Mouse (Mus musculus) limb, embryonic 14.5 days (tissue): ENCODE measurements around the gene Tvp23a. TPM values are rescaled to one million over a fixed set of nuclear protein-coding genes. Genes with fewer than 3 reads are reported as not detected.

Source experiments
- ATAC-seq: fragments of 200-750 bp; cut with Nextera tagmentation; 2 replicates; pipeline ENCODE4 v1.8.0; 2017; ENCODE audit warnings: low read depth, moderate number of reproducible peaks, moderate TSS enrichment; ENCODE audit not compliant: low FRiP score
- DNase-seq: peaks from one replicate; pipeline ENCODE4 v3.0.0-alpha.2; 2015; ENCODE audit warnings: low spot score
- H3K27ac ChIP-seq: fragments of 300-500 bp; sonication (generic); replicated peaks from 2 replicates; pipeline ENCODE4 v1.5.1; 2014; ENCODE audit warnings: low read depth, mild to moderate bottlenecking, low read length, moderate library complexity, mixed read lengths
- H3K27me3 ChIP-seq: fragments of 300-500 bp; sonication (generic); 2 replicates; pipeline ENCODE4 v1.6.1; 2014; ENCODE audit warnings: low read length, mixed read lengths; ENCODE audit not compliant: control insufficient read depth, insufficient read depth
- H3K36me3 ChIP-seq: fragments of 300-500 bp; sonication (generic); 2 replicates; pipeline ENCODE4 v1.6.1; 2014; ENCODE audit warnings: mild to moderate bottlenecking, low read length, moderate library complexity, mixed read lengths; ENCODE audit not compliant: control insufficient read depth, insufficient read depth
- H3K4me1 ChIP-seq: fragments of 300-500 bp; sonication (generic); 2 replicates; pipeline ENCODE4 v1.6.1; 2014; ENCODE audit warnings: antibody characterized with exemption, low read length, mixed read lengths; ENCODE audit not compliant: control insufficient read depth, insufficient read depth
- H3K4me2 ChIP-seq: fragments of 300-500 bp; sonication (generic); replicated peaks from 2 replicates; pipeline ENCODE4 v1.6.1; 2014; ENCODE audit warnings: low read depth, mild to moderate bottlenecking, low read length, moderate library complexity; ENCODE audit not compliant: severe bottlenecking
- H3K4me3 ChIP-seq: fragments of 300-500 bp; sonication (generic); replicated peaks from 2 replicates; pipeline ENCODE4 v1.5.1; 2014; ENCODE audit warnings: low read length
- H3K9ac ChIP-seq: fragments of 300-500 bp; sonication (generic); 2 replicates; pipeline ENCODE4 v1.6.1; 2014; ENCODE audit warnings: mild to moderate bottlenecking, low read depth, low read length, moderate library complexity; ENCODE audit not compliant: severe bottlenecking
- H3K9me3 ChIP-seq: fragments of 300-500 bp; sonication (generic); 2 replicates; pipeline ENCODE4 v1.6.1; 2016; ENCODE audit warnings: low read length; ENCODE audit not compliant: control insufficient read depth
- POLR2A ChIP-seq: fragments of 200-500 bp; IDR thresholded peaks from 2 replicates; pipeline ENCODE4 v1.8.0; 2012; ENCODE audit warnings: inconsistent platforms, mild to moderate bottlenecking, moderate library complexity, borderline replicate concordance; ENCODE audit not compliant: insufficient read depth, insufficient read length; ENCODE audit errors: extremely low read depth
- WGBS: fragments of 180-500 bp; shearing (Covaris S2); extraction: QIAGEN DNeasy Blood & Tissue Kit; methylation state at CpG from one replicate; pipeline ENCODE4 v1.1.7; 2014; 5-methylcytosine and 5-hydroxymethylcytosine counted together
- polyA plus RNA-seq, 2 experiments: library from polyadenylated mRNA; depleted of rRNA in 1 of 2; stranded (reverse) in 1 of 2; unstranded in 1 of 2; fragments of >200 nt; fragmentation: Nextera tagmentation in 1 of 2; extraction: Ambion mirVana in 1 of 2; gene quantifications; 2 replicates each; pipeline versions ENCODE4 v1.2.1 to v1.2.3; 2012 to 2014

Tvp23a gene
- polyA plus RNA-seq, 2 experiments: 14.0 to 17.7 TPM

DNA sequence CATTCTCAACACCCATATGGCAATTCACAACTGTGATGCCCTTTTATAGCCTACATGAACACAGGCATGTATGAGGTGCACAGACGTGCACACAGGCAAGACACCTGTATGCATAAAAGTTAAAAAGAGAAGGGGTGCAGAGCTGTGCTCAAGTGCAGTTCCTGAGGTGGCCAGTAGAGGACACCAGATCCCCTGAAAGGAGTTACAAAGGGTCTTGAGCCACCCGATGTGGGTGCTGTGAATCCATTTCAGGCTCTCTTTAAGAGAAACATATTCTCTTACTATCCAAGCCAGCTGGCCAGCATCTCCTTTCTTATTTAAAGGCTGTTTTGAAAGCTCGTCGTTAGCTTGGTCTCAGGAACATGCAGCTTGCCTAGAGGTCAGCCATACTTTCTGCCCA is 30.3 kb downstream of the Tvp23a start:
- TF ChIP-seq POLR2A: no peak
- Histone ChIP-seq H3K4me2 (no peak overlapping the region), H3K4me1 (peaks cover 6% of the 10 kb centered on the region), H3K9ac (no peak overlapping the region), H3K4me3 (no peak overlapping the region), H3K36me3 (peaks cover 79% of the 10 kb centered on the region), H3K9me3 (no peaks in the 10 kb centered on the region), H3K27me3 (no peaks in the 10 kb centered on the region), H3K27ac (no peak overlapping the region)
- no peak for DNase-seq
- 95% methylated on average over 4 of the region's 4 CpGs for WGBS
- no peak for ATAC-seq

DNA sequence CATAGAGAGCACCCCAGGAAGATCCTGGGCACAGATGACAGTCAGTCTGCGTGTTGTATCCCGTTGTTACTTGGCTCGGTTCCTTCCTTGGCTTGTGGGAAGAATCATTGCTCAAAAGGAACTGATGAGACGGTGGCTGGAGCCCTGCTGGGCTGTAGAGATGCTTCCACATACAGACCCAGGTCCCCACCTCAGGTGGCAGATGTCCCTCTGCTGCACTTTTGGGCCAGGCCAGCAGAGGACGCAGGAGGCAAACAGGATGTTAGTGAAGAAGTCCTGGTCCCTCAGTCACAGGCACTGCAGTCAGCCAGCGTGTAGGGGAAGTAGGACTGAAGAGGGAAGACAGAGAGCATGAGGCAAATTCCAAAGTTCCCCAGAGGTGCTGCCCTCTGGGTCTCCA is 31.2 kb downstream of the Tvp23a start:
- no peak overlapping the region for H3K4me3 ChIP-seq
- DNase-seq: no peak
- H3K4me2 ChIP-seq: no peak overlapping the region
- no peaks in the 10 kb centered on the region for H3K27me3 ChIP-seq
- no peak overlapping the region for H3K27ac ChIP-seq
- peaks cover 11% of the 10 kb centered on the region for H3K4me1 ChIP-seq
- no peaks in the 10 kb centered on the region for H3K9me3 ChIP-seq
- peaks cover 70% of the 10 kb centered on the region for H3K36me3 ChIP-seq
- no peak for TF ChIP-seq POLR2A
- WGBS: 78% methylated on average over 6 of the region's 6 CpGs
- no peak overlapping the region for H3K9ac ChIP-seq
- ATAC-seq: no peak

DNA sequence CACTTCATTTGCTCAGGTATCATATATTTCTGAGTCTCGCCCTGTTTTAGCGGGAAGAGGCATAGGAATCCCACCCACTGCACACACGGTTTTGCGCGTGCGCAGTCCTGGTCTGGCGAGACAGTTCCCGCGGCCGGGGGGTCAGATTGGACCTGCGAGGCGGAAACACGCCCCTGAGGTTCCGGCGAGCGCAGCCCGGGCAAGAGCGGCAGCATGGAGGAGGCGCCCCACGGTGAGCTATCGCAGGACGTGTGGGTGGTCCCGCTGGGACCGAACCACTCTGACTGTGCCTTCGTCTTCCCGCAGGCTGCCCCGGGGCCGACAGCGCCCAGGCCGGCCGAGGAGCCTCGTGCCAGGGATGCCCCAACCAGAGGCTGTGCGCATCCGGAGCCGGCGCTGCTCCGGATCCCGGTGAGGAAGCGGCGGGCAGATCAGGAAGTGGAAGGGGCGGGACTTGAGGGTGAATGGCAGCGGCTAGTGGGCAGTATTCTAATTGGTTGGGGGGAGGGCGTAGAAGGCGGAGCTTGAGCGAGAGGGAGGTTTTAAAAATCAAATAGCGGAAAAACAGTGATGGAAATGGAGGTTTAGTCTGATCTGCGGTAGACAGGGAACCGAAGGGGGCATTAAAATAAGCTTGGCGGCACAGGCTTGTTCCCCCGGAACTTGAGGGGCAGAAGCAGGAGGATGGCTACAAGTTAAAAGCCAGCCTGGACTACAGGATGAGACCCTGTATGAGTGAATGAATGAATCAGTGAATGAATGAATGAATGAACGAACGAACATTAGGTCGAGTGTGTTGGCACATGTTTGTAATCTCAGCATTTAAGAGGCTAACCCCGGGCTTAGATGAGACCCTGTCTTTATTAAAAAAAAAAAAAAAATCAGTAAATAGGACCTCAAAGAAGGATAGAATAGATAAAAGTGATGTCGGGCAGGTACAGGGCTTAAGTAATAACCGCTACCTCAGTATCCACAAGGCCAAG is 35.1 kb downstream of the Tvp23a start, which contains the start of gene Nubp1:
TSS of gene Nubp1 (plus strand) at position 185 of the 983 bp plus-strand sequence.
- TF ChIP-seq POLR2A: peak; percentile 82; the same call in 1 of the 2 replicates
- peak within 1 kb of the TSS; percentile 70 for H3K9ac ChIP-seq
- no peaks in the 10 kb centered on the region for H3K9me3 ChIP-seq
- H3K27me3 ChIP-seq: no peaks in the 10 kb centered on the region
- peak; percentile 98 for ATAC-seq
- WGBS: 3% methylated on average over 56 of the region's 56 CpGs
- peaks cover 31% of the 10 kb centered on the region for H3K36me3 ChIP-seq
- peak within 1 kb of the TSS; percentile 90 for H3K27ac ChIP-seq
- peaks cover 11% of the 10 kb centered on the region for H3K4me1 ChIP-seq
- DNase-seq: peak; percentile 96
- H3K4me3 ChIP-seq: peak within 1 kb of the TSS; percentile 78
- H3K4me2 ChIP-seq: peak within 1 kb of the TSS; percentile 78

DNA sequence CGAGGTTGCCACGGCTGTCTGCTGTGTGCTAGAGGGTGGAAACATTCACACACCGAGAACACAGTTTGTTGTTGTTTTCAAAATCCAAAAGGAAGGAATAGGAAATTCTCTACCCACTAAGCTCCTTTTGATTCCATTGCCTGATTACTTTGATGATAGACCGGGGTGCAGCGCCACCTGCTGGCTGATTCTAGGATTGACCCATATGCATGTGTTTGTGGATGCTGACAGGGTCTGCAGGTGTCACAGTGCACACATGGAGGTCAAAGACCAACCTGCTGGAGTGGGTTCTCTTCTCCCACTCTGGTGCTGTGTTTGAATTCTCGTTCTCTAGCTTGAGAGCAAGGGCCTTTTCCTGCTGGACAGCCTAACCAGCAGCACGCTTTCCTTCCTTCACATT is 48.0 kb downstream of the Tvp23a start:
- no peak for TF ChIP-seq POLR2A
- H3K27ac ChIP-seq: no peak overlapping the region
- 27% methylated on average over 7 of the region's 7 CpGs for WGBS
- no peaks in the 10 kb centered on the region; the same call in 1 of the 2 replicates for H3K27me3 ChIP-seq
- no peak overlapping the region for H3K4me3 ChIP-seq
- H3K9me3 ChIP-seq: no peaks in the 10 kb centered on the region
- no peak overlapping the region for H3K4me2 ChIP-seq
- H3K4me1 ChIP-seq: no peaks in the 10 kb centered on the region; the same call in 1 of the 2 replicates
- H3K9ac ChIP-seq: no peak overlapping the region
- no peaks in the 10 kb centered on the region for H3K36me3 ChIP-seq
- DNase-seq (peak; percentile 76), ATAC-seq (no peak)

DNA sequence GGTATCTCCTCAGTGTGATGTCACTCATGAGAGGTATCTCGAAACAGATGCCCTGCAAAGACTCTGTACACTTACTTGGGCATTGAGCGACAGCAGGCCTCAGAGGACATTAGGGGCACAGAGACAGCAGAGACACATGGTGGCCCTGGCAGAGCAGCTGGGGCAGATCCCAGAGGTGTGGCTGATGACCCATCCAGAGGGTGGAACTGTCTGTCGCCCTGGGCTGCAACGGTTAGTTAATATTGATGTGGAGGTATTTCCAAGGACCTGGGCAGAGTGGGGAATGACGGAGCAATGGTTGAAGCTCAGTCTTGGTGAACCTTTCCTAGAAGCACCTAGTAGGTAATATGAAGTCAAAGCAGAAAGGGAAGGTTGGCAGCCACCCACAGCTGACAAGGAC is 48.4 kb downstream of the Tvp23a start:
- no peak overlapping the region for H3K4me2 ChIP-seq
- ATAC-seq: no peak
- no peak for TF ChIP-seq POLR2A
- H3K9ac ChIP-seq: no peak overlapping the region
- no peaks in the 10 kb centered on the region for H3K36me3 ChIP-seq
- H3K4me3 ChIP-seq: no peak overlapping the region
- H3K4me1 ChIP-seq: no peaks in the 10 kb centered on the region; the same call in 1 of the 2 replicates
- no peak overlapping the region for H3K27ac ChIP-seq
- no peaks in the 10 kb centered on the region; the same call in 1 of the 2 replicates for H3K27me3 ChIP-seq
- 74% methylated on average over 5 of the region's 5 CpGs for WGBS
- DNase-seq: no peak
- H3K9me3 ChIP-seq: no peaks in the 10 kb centered on the region
